Comparison of ENCODE assay signal across 8 mouse cellular contexts in genomic region chr7:3693809-3694075, GRCm38 (mm10). TPM values are rescaled to one million over a fixed set of nuclear protein-coding genes. Genes with fewer than 3 reads are reported as not detected.
A peak's percentile ranks its signal among the peaks of the same experiment; 100 is the strongest.
DNase-seq lines count a peak whose midpoint lies in the region; ATAC-seq and TF ChIP-seq lines count a peak whose summit lies in the region.

No protein-coding gene starts in this region.

- H3K9ac ChIP-seq in heart, embryonic 12.5 days = peak overlapping the region; percentile 88
- peak overlapping the region; percentile 86 for H3K9ac ChIP-seq in forebrain, embryonic 12.5 days
- peak overlapping the region; percentile 83 for H3K9ac ChIP-seq in liver, embryonic 13.5 days

- no peak for TF ChIP-seq CTCF in C2C12 (IDR thresholded peaks at IDR 0.05; ENCODE audit: control insufficient read depth, insufficient read depth, insufficient read length)

- peak overlapping the region; percentile 95 for H3K27ac ChIP-seq in heart, embryonic 12.5 days (ENCODE audit: poor library complexity, severe bottlenecking)
- peak overlapping the region; percentile 95 for H3K27ac ChIP-seq in forebrain, embryonic 12.5 days
- H3K27ac ChIP-seq in liver, embryonic 13.5 days = peak overlapping the region; percentile 89

- ATAC-seq in heart, embryonic 12.5 days (ENCODE audit: insufficient number of reproducible peaks, low FRiP score) = no peak
- ATAC-seq in forebrain, embryonic 12.5 days (ENCODE audit: low FRiP score) = no peak; the same call in 1 of the 2 replicates
- ATAC-seq in liver, embryonic 13.5 days (ENCODE audit: low read depth) = no peak
- no peak for ATAC-seq in frontal cortex, adult (ENCODE audit: low TSS enrichment)

- H3K4me2 ChIP-seq in heart, embryonic 12.5 days = peak overlapping the region; percentile 78
- peak overlapping the region; percentile 74 for H3K4me2 ChIP-seq in forebrain, embryonic 12.5 days
- peak overlapping the region; percentile 97 for H3K4me2 ChIP-seq in liver, embryonic 13.5 days

- H3K36me3 ChIP-seq in heart, embryonic 12.5 days = peaks cover 34% of the 10 kb centered on the region
- peaks cover 23% of the 10 kb centered on the region for H3K36me3 ChIP-seq in C2C12 (ENCODE audit: control insufficient read depth, insufficient read depth)
- H3K36me3 ChIP-seq in forebrain, embryonic 12.5 days (replicated peaks) = peaks cover 24% of the 10 kb centered on the region
- H3K36me3 ChIP-seq in liver, embryonic 13.5 days = peaks cover 17% of the 10 kb centered on the region

- no peaks in the 10 kb centered on the region for H3K27me3 ChIP-seq in heart, embryonic 12.5 days (replicated peaks)
- no peaks in the 10 kb centered on the region for H3K27me3 ChIP-seq in C2C12 (ENCODE audit: control insufficient read depth, insufficient read depth, insufficient read length)
- no peaks in the 10 kb centered on the region for H3K27me3 ChIP-seq in forebrain, embryonic 12.5 days
- H3K27me3 ChIP-seq in liver, embryonic 13.5 days = no peaks in the 10 kb centered on the region

- peaks cover 24% of the 10 kb centered on the region for H3K4me1 ChIP-seq in heart, embryonic 12.5 days (replicated peaks)
- H3K4me1 ChIP-seq in forebrain, embryonic 12.5 days = peaks cover 26% of the 10 kb centered on the region
- H3K4me1 ChIP-seq in liver, embryonic 13.5 days (replicated peaks) = peaks cover 45% of the 10 kb centered on the region

- WGBS in heart, embryonic 12.5 days = under 1% methylated on average over 18 of the region's 18 CpGs
- WGBS in forebrain, embryonic 12.5 days = under 1% methylated on average over 18 of the region's 18 CpGs
- under 1% methylated on average over 18 of the region's 18 CpGs for WGBS in liver, embryonic 13.5 days (ENCODE audit: insufficient replicate concordance)

- H3K79me2 ChIP-seq in C2C12 (ENCODE audit: control insufficient read depth, insufficient read depth) = peaks cover 36% of the 10 kb centered on the region

- H3K9me3 ChIP-seq in heart, embryonic 12.5 days (replicated peaks) = no peaks in the 10 kb centered on the region
- no peaks in the 10 kb centered on the region for H3K9me3 ChIP-seq in forebrain, embryonic 12.5 days
- no peaks in the 10 kb centered on the region for H3K9me3 ChIP-seq in liver, embryonic 13.5 days (replicated peaks)

- peak overlapping the region; percentile 70 for H3ac ChIP-seq in C2C12 (ENCODE audit: control insufficient read depth, insufficient read length, low read depth)

- peaks cover 15% of the 10 kb centered on the region for H3K79me3 ChIP-seq in C2C12 (ENCODE audit: low read depth)

- H3K4me3 ChIP-seq in heart, embryonic 12.5 days = peak overlapping the region; percentile 73
- peak overlapping the region; percentile 50 for H3K4me3 ChIP-seq in C2C12 (ENCODE audit: insufficient read depth, poor library complexity, severe bottlenecking)
- H3K4me3 ChIP-seq in forebrain, embryonic 12.5 days (replicated peaks) = peak overlapping the region; percentile 59
- H3K4me3 ChIP-seq in liver, embryonic 13.5 days (replicated peaks) = peak overlapping the region; percentile 76

- no peak for DNase-seq in heart, adult 9 months (ENCODE audit: low spot score in 2 of 2)
- DNase-seq in liver, embryonic 13.5 days = no peak
- no peak for DNase-seq in adrenal gland, postnatal 14 days
- DNase-seq in adrenal gland, adult 8-10 months = no peak

TF ChIP-seq in C2C12, 6 proteins besides CTCF, POLR2A, EP300 and RAD21:
- TF ChIP-seq MAX (IDR thresholded peaks at IDR 0.05) (no peak), MYOG (IDR thresholded peaks at IDR 0.05; ENCODE audit: control insufficient read depth, extremely low read depth, insufficient read length) (no peak), MYOD1 (IDR thresholded peaks at IDR 0.05; ENCODE audit: control insufficient read depth, insufficient read length, low read depth) (no peak), CEBPB (IDR thresholded peaks at IDR 0.05; ENCODE audit: low read depth) (no peak), USF1 (IDR thresholded peaks at IDR 0.05; ENCODE audit: low read depth) (no peak), FOSL1 (IDR thresholded peaks at IDR 0.05; ENCODE audit: insufficient read depth, low read length, poor library complexity, severe bottlenecking) (no peak)

RNA-seq across cellular contexts. Expression of gene Mboat7, which starts 0.4 kb away (rescaled TPM):
- polyA plus RNA-seq in heart, embryonic 12.5 days (2016; fragmentation: Nextera tagmentation; extraction: Ambion mirVana) = 40.7 TPM in 2 replicates
- 45.8 TPM for polyA plus RNA-seq in C2C12 (2012; fragmentation: generic; extraction: Trizol)
- 39.5 and 40.8 TPM in 2 replicates for polyA plus RNA-seq in forebrain, embryonic 12.5 days (2016; fragmentation: Nextera tagmentation; extraction: Ambion mirVana)
- polyA plus RNA-seq in liver, embryonic 13.5 days (2015; fragmentation: Nextera tagmentation; extraction: Ambion mirVana) = 19.8 and 20.0 TPM in 2 replicates
- 51.8 and 55.3 TPM in 2 replicates for total RNA-seq in adrenal gland, postnatal 14 days (2021)
- total RNA-seq in adrenal gland, adult 8-10 months (2022) = 10 to 100 TPM; 64.4 to 81.8 (median 71.1) TPM

RNA-seq across cellular contexts. Expression of gene Tsen34, which starts 1.1 kb away (rescaled TPM):
- polyA plus RNA-seq in heart, embryonic 12.5 days (2016; fragmentation: Nextera tagmentation; extraction: Ambion mirVana) = 206 and 218 TPM in 2 replicates
- 215 TPM for polyA plus RNA-seq in C2C12 (2012; fragmentation: generic; extraction: Trizol)
- polyA plus RNA-seq in forebrain, embryonic 12.5 days (2016; fragmentation: Nextera tagmentation; extraction: Ambion mirVana) = 204 and 215 TPM in 2 replicates
- polyA plus RNA-seq in liver, embryonic 13.5 days (2015; fragmentation: Nextera tagmentation; extraction: Ambion mirVana) = 41.7 and 43.6 TPM in 2 replicates
- total RNA-seq in adrenal gland, postnatal 14 days (2021) = 97.1 and 101 TPM in 2 replicates
- total RNA-seq in adrenal gland, adult 8-10 months (2022) = 100 to 1,000 TPM; 114 to 130 (median 122) TPM

RNA-seq across cellular contexts. Expression of gene Rps9, which starts 10.1 kb away (rescaled TPM):
- polyA plus RNA-seq in heart, embryonic 12.5 days (2016; fragmentation: Nextera tagmentation; extraction: Ambion mirVana) = 866 and 893 TPM in 2 replicates
- polyA plus RNA-seq in C2C12 (2012; fragmentation: generic; extraction: Trizol) = 3,200 TPM
- 1,127 and 1,163 TPM in 2 replicates for polyA plus RNA-seq in forebrain, embryonic 12.5 days (2016; fragmentation: Nextera tagmentation; extraction: Ambion mirVana)
- 1,306 and 1,329 TPM in 2 replicates for polyA plus RNA-seq in liver, embryonic 13.5 days (2015; fragmentation: Nextera tagmentation; extraction: Ambion mirVana)
- 962 and 1,107 TPM in 2 replicates for total RNA-seq in adrenal gland, postnatal 14 days (2021)
- total RNA-seq in adrenal gland, adult 8-10 months (2022) = 100 to 1,000 TPM; 852 to 952 (median 882) TPM

RNA-seq across cellular contexts. Expression of gene Tmc4, which starts 16.4 kb away (rescaled TPM):
- polyA plus RNA-seq in heart, embryonic 12.5 days (2016; fragmentation: Nextera tagmentation; extraction: Ambion mirVana) = 4.4 and 4.6 TPM in 2 replicates
- polyA plus RNA-seq in C2C12 (2012; fragmentation: generic; extraction: Trizol) = 1.8 TPM
- polyA plus RNA-seq in forebrain, embryonic 12.5 days (2016; fragmentation: Nextera tagmentation; extraction: Ambion mirVana) = 2.9 and 3.1 TPM in 2 replicates
- 7.3 and 7.8 TPM in 2 replicates for polyA plus RNA-seq in liver, embryonic 13.5 days (2015; fragmentation: Nextera tagmentation; extraction: Ambion mirVana)
- total RNA-seq in adrenal gland, postnatal 14 days (2021) = 5.6 and 6.9 TPM in 2 replicates
- total RNA-seq in adrenal gland, adult 8-10 months (2022) = 10 to 100 TPM in 3 of 4 experiments, 1 to 10 TPM in 1; 7.8 to 17.7 (median 15.2) TPM

RNA-seq across cellular contexts. Expression of gene Pirb, which starts 26.4 kb away (rescaled TPM):
- polyA plus RNA-seq in heart, embryonic 12.5 days (2016; fragmentation: Nextera tagmentation; extraction: Ambion mirVana) = 0.04 and 0.12 TPM in 2 replicates
- polyA plus RNA-seq in C2C12 (2012; fragmentation: generic; extraction: Trizol) = not detected
- 0.10 and 0.23 TPM in 2 replicates for polyA plus RNA-seq in forebrain, embryonic 12.5 days (2016; fragmentation: Nextera tagmentation; extraction: Ambion mirVana)
- polyA plus RNA-seq in liver, embryonic 13.5 days (2015; fragmentation: Nextera tagmentation; extraction: Ambion mirVana) = 0.84 and 1.3 TPM in 2 replicates
- 1.9 and 3.8 TPM in 2 replicates for total RNA-seq in adrenal gland, postnatal 14 days (2021)
- 1 to 10 TPM; 2.9 to 6.3 (median 5.0) TPM for total RNA-seq in adrenal gland, adult 8-10 months (2022)
